Mouse (Mus musculus): ENCODE data around the gene Tspo.
A peak's percentile ranks its signal among the peaks of the same experiment; 100 is the strongest.

The Tspo gene

DNA sequence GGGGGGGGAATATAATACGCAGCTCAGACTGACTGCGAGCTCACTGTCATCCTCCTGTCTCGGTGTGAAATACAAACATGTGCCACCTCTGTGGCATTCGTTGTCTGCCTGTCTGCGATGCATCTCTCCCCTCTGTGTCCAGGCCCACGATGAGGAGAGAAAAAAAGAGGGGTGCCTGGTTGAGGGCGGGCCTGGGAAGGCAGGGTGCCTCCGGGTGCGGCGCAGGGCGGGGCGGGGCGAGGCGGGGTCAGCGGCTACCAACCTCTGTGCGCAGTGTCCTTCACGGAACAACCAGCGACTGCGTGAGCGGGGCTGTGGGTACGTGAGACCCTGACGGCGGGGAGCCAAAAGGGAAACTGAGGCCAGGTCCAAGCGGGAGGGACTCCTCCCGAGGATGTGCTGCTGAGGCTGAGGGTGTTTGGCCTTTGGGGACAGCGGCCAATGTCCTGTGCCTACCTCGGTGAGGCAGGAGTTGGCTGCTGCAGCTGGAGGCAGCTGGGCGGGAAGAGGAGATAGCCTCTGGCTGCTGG, at the start of gene Tspo, which contains the start of gene Mcat:
Gene Tspo, plus strand, starts transcription at position 266 of the 530 bp plus-strand sequence.
Gene Mcat, minus strand, starts transcription at position 461 of the 530 bp plus-strand sequence.
- peak; percentile 55 for DNase-seq (ENCODE audit: low spot score)

DNA sequence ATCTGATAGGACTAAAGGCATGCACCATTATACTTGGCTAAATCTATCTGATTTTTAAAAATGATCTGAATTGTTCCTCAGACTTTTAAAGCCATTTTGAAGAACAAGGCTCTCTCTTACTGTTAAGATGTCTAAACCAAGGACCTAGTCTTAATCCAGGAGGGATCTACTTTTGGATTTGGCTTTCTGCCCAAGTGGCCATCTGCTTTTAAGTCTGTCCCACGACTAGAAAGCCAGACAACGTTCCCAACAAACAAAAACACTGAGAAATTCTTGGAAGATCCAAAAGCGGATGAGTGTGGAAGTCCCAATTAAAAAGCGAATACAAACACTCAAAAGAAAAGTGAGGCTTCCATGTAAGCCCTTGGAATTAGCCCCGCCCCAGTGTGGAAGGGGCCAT, 48.4 kb upstream of the Tspo start:
- no peak for DNase-seq (ENCODE audit: low spot score)

DNA sequence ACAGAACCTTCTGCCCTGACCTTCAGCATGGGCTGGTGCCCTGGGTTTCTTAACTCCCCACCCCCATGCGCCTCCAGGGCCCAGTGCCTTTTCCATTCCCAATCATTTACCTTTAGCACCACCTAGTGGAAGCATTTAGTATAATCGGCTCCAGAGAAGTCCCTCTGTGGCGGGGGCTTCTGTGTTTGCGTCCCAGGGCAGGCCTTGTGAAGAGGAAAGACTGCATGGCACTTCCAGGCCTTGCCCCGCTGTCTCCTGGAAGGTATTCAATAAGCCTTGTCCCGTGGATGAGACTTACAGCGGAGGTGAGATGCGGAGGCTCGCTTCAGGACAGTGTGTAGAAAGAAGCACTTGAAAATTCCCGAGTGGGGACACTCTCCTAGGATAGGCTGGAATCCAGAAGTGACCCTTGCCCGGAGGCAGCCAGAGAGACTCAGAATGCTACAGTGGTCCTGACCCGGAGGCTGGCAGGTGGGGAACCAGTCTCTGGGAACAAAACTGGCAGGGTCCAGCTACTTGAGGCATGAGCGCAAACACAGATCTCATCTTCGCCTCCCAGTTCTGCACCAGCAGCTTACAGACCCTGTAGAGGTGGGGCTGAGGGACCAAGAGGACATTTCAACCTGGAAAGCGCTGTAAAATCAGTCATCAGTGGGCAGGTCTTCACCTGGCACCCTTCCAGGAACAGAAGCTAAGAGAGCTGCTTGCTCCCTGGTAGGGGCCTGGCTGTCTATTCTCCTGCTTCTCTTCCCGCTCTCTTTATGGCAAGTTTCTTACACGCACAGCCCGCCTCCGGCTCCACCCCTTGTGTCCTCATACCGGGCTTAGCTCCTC, 45.0 kb upstream of the Tspo start:
- peak; percentile 73 for DNase-seq (ENCODE audit: low spot score)

DNA sequence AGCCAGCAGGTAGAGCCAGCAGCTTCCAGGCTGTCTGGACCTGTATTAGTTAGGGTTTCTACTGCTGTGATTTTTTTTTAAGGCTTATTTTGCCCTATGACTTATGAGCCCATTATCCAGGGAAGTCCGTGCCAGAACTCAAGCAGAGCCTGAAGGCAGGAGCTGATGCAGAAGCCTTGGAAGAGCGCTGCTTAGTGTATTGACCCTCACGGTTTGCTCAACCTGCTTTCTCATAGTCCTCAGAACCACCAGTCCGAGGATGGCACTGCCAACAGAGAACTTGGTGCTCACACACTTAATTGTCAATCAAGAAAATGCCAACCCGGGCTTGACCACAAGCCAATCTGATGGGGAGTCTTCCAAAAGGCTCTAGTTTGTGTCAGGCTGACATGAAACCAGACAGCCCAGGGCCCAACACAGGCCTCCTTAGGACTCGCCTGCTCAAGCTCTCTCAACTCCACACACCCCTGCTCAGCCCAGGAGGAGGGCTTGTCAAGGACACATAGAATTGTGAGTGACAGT, 42.5 kb upstream of the Tspo start:
- DNase-seq (ENCODE audit: low spot score), result no peak

DNA sequence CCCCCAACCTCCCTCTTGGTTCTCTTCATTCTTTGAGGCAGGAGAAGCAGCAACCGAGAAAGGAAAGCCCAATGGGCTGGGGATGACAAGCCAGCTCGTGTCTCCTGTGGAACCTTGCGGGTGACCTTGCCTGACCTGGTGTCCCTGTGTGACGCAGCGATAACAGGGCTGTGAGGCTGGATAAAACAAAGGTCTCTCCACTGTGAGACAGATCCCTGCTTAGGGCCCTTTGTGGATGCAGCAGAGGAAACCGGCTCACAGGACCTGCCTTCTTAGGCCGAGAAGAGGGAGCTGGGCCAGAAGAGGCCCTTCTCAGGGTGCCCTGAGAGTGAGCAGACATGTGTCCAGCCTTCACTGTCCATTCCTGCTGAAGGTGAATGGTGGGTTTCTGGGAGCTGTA, 40.2 kb upstream of the Tspo start:
- no peak for DNase-seq (ENCODE audit: low spot score)

DNA sequence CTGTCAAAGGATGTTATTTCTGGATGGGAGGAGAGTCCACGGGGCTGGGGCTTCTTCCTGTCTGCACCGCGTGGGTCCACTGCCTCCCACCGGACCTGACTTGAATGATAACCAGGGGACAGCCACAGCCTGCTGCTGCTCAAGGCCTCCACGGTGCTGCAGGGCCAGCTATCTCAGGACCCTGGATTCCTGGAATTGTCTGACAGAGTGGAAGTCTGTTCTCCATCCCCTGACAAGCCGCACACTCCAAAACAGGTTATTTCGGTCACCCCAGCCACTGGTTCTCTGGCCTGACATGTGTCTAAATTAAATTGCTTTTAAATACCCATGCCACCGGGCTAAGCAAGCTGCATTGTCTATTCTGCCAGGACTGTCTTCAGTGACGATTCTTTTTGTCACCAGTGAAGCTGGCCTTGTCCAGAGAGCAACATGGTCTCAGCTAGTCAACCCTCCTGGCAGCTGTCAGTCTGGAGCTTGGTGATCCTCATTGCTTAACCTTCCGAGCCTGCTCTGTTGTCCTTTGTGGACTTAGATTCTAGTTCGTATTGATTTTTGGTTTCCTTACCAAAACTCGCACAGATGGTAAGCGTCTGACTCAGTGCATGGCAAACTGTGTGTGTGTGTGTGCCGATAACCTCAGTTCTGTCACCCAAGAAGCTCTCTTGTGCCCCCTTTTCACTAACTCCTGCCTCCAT, 39.6 kb upstream of the Tspo start:
- DNase-seq (ENCODE audit: low spot score), result no peak

DNA sequence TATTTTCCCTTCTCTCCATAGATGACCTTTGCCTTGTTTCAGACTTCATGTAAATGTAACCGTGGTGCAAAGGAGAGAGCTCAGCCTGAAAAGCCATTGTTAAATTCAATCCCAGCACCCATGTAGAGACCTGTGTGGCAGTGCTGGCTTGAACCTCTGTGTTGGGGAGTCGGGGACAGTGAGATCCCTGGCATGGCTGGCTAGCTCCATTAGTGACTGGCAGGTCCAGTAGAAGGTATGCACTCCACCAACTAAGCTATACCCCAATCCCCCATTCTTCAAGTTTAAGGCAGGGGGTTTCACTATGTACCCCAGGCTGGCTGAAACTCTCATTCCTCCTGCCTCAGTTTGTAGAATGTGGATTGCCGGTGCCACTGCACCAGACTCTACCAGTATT, 39.1 kb upstream of the Tspo start:
- no peak for DNase-seq (ENCODE audit: low spot score)

DNA sequence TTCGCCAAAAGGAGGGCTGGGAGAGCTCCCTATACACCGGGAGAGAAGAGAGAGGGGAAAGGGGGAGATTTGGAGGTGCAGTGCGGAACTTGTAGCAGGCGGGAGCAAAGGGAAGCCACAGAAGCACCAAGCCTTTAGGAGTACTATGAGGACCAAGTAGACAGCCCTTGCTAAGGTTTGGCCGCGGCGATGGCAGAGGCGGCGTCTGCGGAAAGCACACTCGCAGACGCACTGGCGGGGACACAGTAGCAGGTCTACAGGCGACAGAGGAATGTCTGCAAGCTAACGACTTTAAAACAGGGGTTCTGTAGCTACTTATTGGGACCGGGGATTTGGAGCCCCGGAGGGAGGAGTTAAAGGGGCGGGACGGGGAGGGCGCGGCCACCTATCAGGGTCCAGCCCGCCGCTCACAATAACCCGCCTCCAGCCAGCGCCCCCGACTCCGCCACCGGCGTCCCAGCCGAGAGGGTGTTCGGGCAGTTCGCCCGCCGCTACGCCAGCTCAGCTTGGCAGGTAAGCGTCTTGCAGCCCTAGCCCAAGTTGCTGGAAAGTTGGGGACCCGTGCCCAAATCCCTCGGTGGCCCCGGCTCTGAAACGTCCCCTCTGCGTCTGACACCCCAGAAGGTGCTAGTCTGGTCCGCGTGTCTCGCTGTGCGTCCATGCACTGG, 36.8 kb upstream of the Tspo start, which contains the start of gene Bik:
Gene Bik, plus strand, starts transcription at position 439 of the 668 bp plus-strand sequence.
- peak; percentile 83 for DNase-seq (ENCODE audit: low spot score)

DNA sequence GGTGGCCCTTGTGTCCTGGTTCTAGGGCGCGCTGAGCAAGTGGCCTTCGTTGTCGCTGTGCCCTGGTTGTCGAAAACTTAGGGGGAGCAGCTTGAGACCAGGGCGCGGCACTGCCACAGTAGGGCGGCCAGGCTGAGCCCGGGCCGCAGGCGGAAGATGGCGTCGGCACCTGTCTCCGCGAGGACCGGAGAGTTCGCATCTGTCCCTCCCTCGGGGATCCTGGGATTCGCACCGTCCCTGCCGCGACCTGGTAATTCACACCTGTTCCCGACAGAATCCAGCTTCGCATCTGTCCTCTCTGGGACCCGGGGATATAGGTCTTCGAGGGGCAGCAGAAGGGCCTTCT, 36.3 kb upstream of the Tspo start:
- DNase-seq (ENCODE audit: low spot score), result no peak

DNA sequence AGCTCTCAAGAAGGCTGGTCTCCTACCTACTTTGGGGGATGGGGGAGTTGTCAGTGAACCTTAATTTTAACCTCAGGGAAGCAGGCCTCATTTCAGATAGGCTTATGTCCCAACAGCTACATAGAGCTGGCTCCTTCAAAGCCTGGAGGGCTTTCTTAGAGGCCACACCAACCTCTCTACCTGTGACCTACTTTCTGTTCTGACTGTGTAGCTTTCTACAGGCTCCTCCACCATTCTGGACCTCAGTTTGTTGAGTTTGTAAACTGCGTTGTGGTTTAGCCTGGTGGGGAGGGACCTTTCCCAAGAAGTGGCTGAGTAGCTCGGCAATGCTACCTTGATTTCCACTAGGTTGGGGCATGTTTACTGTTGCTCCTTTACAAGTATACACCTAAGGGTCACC, 35.6 kb upstream of the Tspo start:
- DNase-seq (ENCODE audit: low spot score), result no peak

DNA sequence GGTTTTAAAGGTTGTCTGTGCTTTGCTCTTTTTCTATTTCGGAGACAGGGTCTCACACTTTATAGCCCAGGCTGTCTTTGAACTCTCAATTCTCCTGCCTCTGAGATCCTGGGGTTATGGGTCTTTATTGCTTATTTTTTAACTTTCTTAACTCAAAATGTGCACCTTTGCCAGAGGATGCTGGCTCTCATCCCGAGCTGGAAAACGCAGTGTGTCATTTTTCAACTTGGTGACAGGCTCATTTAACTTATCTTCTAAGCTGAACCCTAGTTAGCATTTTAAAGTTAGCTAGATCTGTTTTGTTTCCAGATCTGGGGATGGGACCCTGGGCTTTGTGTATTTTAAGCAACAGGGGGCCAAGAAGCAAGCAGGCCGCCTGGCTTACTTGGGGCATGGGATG, 34.5 kb upstream of the Tspo start:
- no peak for DNase-seq (ENCODE audit: low spot score)

DNA sequence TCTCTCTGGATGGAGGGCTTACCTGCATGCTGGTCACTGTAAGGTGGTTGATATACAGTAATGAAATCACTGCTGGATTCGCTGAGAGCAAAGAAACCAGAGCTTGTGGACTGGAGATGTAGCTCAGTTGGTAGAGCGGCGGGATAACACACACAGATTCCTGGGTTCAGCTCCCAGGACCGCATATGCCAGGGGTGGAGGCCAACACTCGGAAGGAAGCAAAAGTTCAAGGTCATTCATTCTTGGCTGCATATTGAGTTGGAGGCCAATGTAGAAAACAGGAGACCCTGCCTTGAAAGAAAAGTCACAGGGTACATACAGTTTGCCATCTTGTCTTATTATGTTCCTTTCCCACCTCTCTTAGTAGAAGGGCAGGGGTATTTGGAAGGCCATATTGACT, 33.6 kb upstream of the Tspo start:
- no peak for DNase-seq (ENCODE audit: low spot score)

DNA sequence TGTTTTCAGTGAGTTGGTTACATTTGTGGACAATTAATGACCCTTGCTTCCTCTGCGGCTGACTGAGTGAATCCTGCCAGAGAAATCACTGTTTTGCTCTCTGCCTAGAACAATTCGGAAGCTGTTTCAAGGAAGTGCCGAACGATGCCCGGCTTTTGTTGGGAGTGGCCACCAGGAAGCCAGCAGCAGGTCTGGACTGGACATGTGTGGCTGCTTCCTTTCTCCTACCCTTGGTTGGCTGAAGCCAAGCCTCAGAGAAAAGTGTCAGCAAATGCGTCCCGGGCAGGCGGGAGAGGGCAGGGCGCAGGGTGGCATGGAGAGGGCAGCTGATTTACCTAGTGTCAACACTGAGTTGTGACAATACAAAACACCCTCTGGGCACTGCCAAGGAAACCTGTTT, 33.2 kb upstream of the Tspo start:
- DNase-seq (ENCODE audit: low spot score), result no peak

DNA sequence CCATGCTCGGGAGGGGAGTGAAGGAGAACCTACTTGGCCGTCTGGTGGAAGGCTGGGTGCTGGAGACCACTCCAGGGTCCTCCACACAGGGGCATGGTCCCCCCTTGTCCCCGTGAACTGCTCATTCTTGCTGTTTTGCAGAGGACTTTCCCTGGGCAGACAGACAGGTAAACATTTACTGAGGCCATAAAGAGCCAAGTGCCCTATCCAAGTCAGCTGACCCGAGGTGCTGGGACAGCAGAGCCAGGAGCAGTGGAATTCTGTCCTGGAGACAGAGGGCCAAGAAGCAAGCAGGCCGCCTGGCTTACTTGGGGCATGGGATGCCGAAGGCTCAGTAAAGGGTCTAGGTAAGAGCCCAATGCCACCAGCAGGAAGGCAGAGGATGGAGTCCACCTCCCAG, 32.7 kb upstream of the Tspo start:
- DNase-seq (ENCODE audit: low spot score), result peak; percentile 51

DNA sequence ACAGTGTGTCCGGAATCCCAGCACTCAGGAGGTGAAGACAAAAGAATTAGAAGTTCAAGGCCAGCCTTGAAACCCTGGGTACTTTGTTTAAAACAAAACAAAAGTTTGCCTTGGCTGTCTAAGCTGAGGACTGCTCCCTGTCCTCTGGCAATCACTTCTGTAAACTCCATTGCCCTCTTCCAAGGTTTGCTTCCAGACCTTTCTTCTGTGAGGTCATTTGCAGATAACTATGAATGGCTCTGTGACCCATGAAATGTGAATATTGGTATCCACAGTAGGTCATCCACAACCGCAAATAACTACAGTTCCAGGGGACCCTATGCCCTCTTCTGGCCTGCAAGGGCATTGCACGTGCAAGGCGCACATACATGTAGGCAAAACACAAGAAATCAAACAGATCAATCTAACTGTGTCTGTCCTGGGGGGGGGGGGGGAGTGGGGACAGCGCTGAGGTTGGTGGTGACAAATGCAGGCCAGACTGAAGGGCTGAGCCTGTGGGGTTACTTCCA, 31.4 kb upstream of the Tspo start:
- DNase-seq (ENCODE audit: low spot score), result no peak

DNA sequence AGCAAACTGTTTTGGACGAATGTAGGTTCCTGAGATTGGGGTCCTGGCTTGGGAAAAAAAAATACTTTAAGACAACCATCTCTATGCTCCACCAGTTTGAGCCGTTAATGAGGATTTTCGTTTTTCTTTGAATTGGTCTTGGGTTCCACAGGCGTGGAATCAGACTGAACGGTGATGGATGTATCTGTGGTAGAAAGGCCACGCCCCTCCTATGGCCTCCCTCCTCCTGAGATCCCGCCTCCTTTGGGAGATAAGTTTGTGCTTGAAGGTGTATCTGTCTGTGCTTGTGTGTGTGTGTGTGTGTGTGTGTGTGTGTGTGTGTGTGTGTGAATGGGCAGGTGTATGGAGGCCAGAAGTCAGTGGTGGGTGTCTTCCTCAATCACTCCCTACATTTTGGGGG, 30.8 kb upstream of the Tspo start:
- no peak for DNase-seq (ENCODE audit: low spot score)

DNA sequence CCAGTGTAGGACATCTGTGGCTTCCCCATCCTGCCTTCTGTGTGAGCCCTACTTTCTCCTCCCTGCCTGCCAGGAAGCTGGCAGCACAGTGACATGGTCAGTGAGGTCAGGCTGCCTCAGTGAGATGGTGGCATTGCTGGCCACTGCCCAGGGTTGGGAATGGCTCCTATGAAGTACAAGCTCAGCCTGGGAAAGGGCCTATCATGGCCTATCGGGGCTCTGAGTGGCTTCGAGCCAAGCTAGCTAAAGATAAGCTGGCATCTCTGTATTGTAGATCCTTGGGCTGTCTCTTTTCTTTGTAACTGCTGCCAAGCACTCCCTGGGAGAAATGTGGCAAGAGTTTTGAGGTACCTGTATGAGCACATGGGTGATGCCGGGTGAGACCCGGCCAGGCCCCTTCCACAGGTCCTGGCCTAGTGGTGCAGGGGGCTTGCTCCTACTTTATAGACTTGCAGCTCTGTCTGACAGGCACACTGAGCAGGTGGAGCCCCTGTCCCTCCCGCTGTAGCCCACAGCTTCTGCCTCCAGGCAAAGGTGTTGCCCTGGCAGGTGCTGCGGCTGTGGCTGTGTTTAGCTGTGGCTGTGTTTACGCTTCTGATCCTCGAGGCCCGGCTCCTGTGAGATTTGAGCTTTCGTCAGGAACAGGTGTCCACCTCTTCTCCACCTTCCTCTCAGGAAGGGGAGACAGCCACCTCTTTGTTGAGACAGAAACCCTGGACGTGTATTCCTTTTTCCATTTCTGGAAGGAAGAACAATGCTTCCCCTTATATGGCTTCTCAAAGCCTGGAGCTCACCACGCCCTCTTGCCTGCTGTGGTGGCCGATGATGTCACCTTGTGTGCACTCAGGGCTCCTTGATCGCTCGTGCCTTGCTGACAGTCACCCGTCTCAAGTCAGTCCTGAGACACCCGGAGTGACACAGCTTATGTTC, 28.2 kb upstream of the Tspo start:
- no peak for DNase-seq (ENCODE audit: low spot score)

DNA sequence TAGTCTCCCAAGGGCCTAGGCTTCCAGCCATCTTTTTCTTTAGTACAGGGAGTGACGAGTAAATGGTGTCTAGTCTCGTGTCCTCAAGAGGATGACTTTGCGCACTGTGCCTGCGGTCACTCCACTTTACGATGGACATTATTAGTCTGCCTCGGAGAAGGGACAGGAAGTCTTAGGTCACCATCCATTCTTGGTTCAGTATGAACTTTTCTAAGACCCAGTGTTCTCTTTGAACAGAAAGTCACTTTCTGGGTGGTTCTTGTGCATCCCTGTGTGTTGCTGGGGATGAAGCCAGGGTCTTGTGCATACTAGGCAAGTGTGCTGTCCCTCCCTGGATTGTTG, 27.5 kb upstream of the Tspo start:
- DNase-seq (ENCODE audit: low spot score), result no peak

DNA sequence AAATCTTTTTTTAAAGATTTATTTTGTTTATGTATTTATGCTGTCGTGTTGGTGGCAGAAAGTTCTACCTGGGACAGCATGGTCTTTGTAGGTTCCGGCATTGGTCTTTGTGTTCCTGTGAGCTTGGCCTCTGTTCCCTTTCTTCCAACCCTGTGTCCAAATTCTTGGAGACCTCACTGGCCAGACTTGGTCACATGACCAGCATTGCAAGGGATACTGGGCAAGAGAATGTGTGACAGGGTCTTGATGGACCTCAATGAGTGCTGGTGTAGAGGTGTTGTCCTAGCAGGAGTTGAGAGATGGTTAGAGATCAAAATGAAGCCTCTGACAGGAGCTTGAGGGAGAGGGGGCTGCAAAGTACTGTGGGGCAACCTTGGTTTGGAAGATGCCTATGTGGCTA, 24.5 kb upstream of the Tspo start:
- no peak for DNase-seq (ENCODE audit: low spot score)

DNA sequence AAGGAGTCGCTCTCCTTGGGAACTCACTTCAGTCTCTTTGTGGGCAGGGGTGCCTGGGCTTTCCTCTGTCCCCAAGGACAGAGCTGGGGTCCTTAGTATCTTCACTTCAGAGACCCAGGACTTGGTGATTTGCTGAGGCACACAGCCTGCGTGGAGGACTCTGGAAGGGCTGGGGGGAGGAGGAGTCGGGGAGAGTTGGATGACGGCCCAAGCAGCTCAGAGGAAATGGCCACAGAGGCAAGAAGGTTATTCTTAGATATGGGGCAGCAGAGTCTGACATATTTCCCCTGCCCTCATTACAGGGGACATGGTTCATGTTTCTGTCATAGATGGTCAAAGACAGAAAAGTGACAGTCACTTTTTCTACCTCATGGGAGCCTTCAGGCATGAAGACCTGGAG, 23.5 kb upstream of the Tspo start:
- DNase-seq (ENCODE audit: low spot score), result no peak

DNA sequence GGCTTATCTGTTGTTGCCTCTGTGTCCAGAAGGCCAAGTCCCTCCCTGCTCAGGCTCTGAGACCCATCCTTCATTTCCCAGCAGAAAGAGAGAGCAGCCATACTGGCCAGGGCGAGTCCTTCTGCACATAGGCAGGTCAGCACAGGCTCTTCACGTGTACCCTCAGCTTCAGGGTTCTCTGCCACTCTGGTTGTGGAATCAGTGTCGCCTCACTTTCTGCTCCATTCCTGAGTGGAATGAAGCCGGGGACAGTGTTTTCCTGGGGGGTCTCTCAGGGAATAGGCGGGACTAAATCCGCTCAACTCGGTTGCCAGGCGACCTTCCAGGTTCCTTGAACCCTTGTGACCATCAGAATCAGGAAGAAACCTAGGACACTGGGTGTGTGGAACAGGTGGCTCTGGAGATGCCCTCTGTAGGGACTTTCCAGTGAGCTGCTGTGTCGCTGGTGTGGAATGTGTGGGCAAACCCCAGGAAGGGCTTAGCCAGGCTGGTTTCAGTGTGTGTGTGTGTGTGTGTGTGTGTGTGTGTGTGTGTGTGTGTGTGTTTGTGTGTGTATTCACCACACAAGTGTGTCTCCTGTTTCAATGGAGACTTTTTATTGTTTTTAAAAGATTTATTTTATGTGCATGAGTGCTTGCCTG, 21.6 kb upstream of the Tspo start:
- DNase-seq (ENCODE audit: low spot score), result no peak

All from yolk sac, embryonic 10.5 days (tissue).